Mouse (Mus musculus): ENCODE results near the gene G3bp1. TPM values are rescaled to one million over a fixed set of nuclear protein-coding genes. Genes with fewer than 3 reads are reported as not detected.
A peak's percentile ranks its signal among the peaks of the same experiment; 100 is the strongest.

The G3bp1 gene
- total and polyA plus RNA-seq, 3 experiments = 129 to 314 (median 246) TPM

GRCm38 (mm10) chr11:55468012-55468411, 1.5 kb upstream of the G3bp1 start:
- H3K36me3 ChIP-seq (ENCODE audit: control insufficient read depth in 1 of 2, insufficient read depth in 2 of 2, low read length in 2 of 2) = peaks cover 11 to 21% of the 10 kb centered on the region in 2 experiments
- no peak for DNase-seq (ENCODE audit: low read depth, low spot score)
- H3K4me3 ChIP-seq (ENCODE audit: control insufficient read depth in 1 of 2, insufficient read depth in 1 of 2, low read depth in 2 of 2, low read length in 2 of 2) = peak overlapping the region; percentile 63 to 69
- peak overlapping the region; percentile 89 for H3K9ac ChIP-seq (ENCODE audit: control insufficient read depth, low read depth, low read length, poor library complexity, severe bottlenecking)
- no peaks in the 10 kb centered on the region for H3K9me3 ChIP-seq (replicated peaks; ENCODE audit: insufficient read depth, low read length)
- no peaks in the 10 kb centered on the region for H3K27me3 ChIP-seq (ENCODE audit: control insufficient read depth in 1 of 2, insufficient read depth in 2 of 2, low read length in 2 of 2)
- TF ChIP-seq USF1 (IDR thresholded peaks at IDR 0.05; ENCODE audit: low read depth, low read length) (no peak; the same call in 1 of the 2 replicates), TCF12 (IDR thresholded peaks at IDR 0.05; ENCODE audit: low read depth, low read length) (no peak), MEF2A (IDR thresholded peaks at IDR 0.05; ENCODE audit: extremely low read depth, insufficient replicate concordance, low read depth, low read length, poor library complexity, severe bottlenecking) (no peak), MAX (IDR thresholded peaks at IDR 0.05; ENCODE audit: low read length) (peak; percentile 75), SMC3 (IDR thresholded peaks at IDR 0.05; ENCODE audit: low read depth, low read length) (no peak), MAFK (IDR thresholded peaks at IDR 0.05; ENCODE audit: borderline replicate concordance, low read depth, low read length) (no peak), MXI1 (IDR thresholded peaks at IDR 0.05; ENCODE audit: low read depth, low read length) (no peak), CHD2 (IDR thresholded peaks at IDR 0.05; ENCODE audit: low read length) (no peak)
- H3K4me1 ChIP-seq (ENCODE audit: control insufficient read depth in 1 of 2, insufficient read depth in 2 of 2, low read length in 2 of 2) = peaks cover 5 to 11% of the 10 kb centered on the region in 2 experiments
- H3K79me2 ChIP-seq (ENCODE audit: control insufficient read depth, insufficient read depth, low read length, poor library complexity) = peaks cover 45% of the 10 kb centered on the region
- H3K27ac ChIP-seq (ENCODE audit: control insufficient read depth, low read depth, low read length) = peak overlapping the region; percentile 95

- no peak for DNase-seq (ENCODE audit: low read depth, low spot score)
- TF ChIP-seq POLR2AphosphoS2 (IDR thresholded peaks at IDR 0.05; ENCODE audit: low read length) (0 out of 2 replicates have a peak, but pooled peaks have one; percentile 15), RCOR1 (IDR thresholded peaks at IDR 0.05; ENCODE audit: low read depth, low read length) (no peak), MYC (IDR thresholded peaks at IDR 0.05; ENCODE audit: low read depth, low read length) (peak; percentile 22; the same call in 1 of the 2 replicates), EP300 (IDR thresholded peaks at IDR 0.05; ENCODE audit: low read depth in 1 of 2, low read length in 2 of 2) (no peak), USF1 (IDR thresholded peaks at IDR 0.05; ENCODE audit: low read depth, low read length) (peak; percentile 62; the same call in 1 of the 2 replicates), BHLHE40 (IDR thresholded peaks at IDR 0.05; ENCODE audit: borderline replicate concordance, low read depth, low read length) (no peak), CHD2 (IDR thresholded peaks at IDR 0.05; ENCODE audit: low read length) (no peak), TCF12 (IDR thresholded peaks at IDR 0.05; ENCODE audit: low read depth, low read length) (no peak), MXI1 (IDR thresholded peaks at IDR 0.05; ENCODE audit: low read depth, low read length) (peak; percentile 39; the same call in 1 of the 2 replicates)
- H3K9ac ChIP-seq (ENCODE audit: control insufficient read depth, low read depth, low read length, poor library complexity, severe bottlenecking) = peak overlapping the region; percentile 89
- H3K79me2 ChIP-seq (ENCODE audit: control insufficient read depth, insufficient read depth, low read length, poor library complexity) = peaks cover 51% of the 10 kb centered on the region
- H3K9me3 ChIP-seq (replicated peaks; ENCODE audit: insufficient read depth, low read length) = no peaks in the 10 kb centered on the region
- H3K27me3 ChIP-seq (ENCODE audit: control insufficient read depth in 1 of 2, insufficient read depth in 2 of 2, low read length in 2 of 2) = no peaks in the 10 kb centered on the region
- peaks cover 17 to 28% of the 10 kb centered on the region in 2 experiments for H3K36me3 ChIP-seq (ENCODE audit: control insufficient read depth in 1 of 2, insufficient read depth in 2 of 2, low read length in 2 of 2)
- H3K27ac ChIP-seq (ENCODE audit: control insufficient read depth, low read depth, low read length) = peak overlapping the region; percentile 95
- peak overlapping the region; percentile 63 to 69 for H3K4me3 ChIP-seq (ENCODE audit: control insufficient read depth in 1 of 2, insufficient read depth in 1 of 2, low read depth in 2 of 2, low read length in 2 of 2)
- H3K4me1 ChIP-seq (ENCODE audit: control insufficient read depth in 1 of 2, insufficient read depth in 2 of 2, low read length in 2 of 2) = peaks cover 5 to 14% of the 10 kb centered on the region in 2 experiments
Measured at GRCm38 (mm10) chr11:55468611-55469047, 856 bp upstream of the G3bp1 start.

Data from MEL (cell line).